Mouse (Mus musculus) kidney, embryonic 16.5 days (tissue): Measurements from ENCODE around the gene Zfp991. TPM values are rescaled to one million over a fixed set of nuclear protein-coding genes. Genes with fewer than 3 reads are reported as not detected.
"Not testable (repeated sequence)": the region's sequence is repeated elsewhere in the genome, so short reads cannot be mapped to it uniquely, and the experiment has no call there.

ENCODE experiments used
- ATAC-seq: fragments of 200-750 bp; cut with Nextera tagmentation; 2 replicates; pipeline ENCODE4 v1.8.0; 2017; ENCODE audit warnings: moderate TSS enrichment; ENCODE audit not compliant: low FRiP score, low TSS enrichment
- H3K27ac ChIP-seq: fragments of 300-500 bp; sonication (generic); 2 replicates; pipeline ENCODE4 v1.5.1; 2014; ENCODE audit warnings: low read length
- H3K27me3 ChIP-seq: fragments of 300-500 bp; sonication (generic); 2 replicates; pipeline ENCODE4 v1.6.1; 2014; ENCODE audit warnings: low read length, control low read depth, mixed read lengths; ENCODE audit not compliant: insufficient read depth
- H3K36me3 ChIP-seq: fragments of 300-500 bp; sonication (generic); 2 replicates; pipeline ENCODE4 v1.6.1; 2014; ENCODE audit warnings: low read length, control low read depth, mixed read lengths; ENCODE audit not compliant: insufficient read depth
- H3K4me1 ChIP-seq: fragments of 300-500 bp; sonication (generic); 2 replicates; pipeline ENCODE4 v1.6.1; 2014; ENCODE audit warnings: low read length, control low read depth, mixed read lengths; ENCODE audit not compliant: insufficient read depth
- H3K4me2 ChIP-seq: fragments of 300-500 bp; sonication (generic); replicated peaks from 2 replicates; pipeline ENCODE4 v1.6.1; 2014; ENCODE audit warnings: low read depth, low read length
- H3K4me3 ChIP-seq: fragments of 300-500 bp; sonication (generic); 2 replicates; pipeline ENCODE4 v1.5.1; 2014; ENCODE audit warnings: mild to moderate bottlenecking, low read length
- H3K9ac ChIP-seq: fragments of 300-500 bp; sonication (generic); replicated peaks from 2 replicates; pipeline ENCODE4 v1.6.1; 2014; ENCODE audit warnings: low read length
- H3K9me3 ChIP-seq: fragments of 300-500 bp; sonication (generic); 2 replicates; pipeline ENCODE4 v1.6.1; 2016; ENCODE audit warnings: low read length, control low read depth
- WGBS: fragments of 180-500 bp; shearing (Covaris S2); extraction: QIAGEN DNeasy Blood & Tissue Kit; methylation state at CpG from one replicate; pipeline ENCODE4 v1.1.7; 2014; 5-methylcytosine and 5-hydroxymethylcytosine counted together
- polyA plus RNA-seq: library from polyadenylated mRNA; unstranded; fragments of >200 nt; fragmentation: Nextera tagmentation; extraction: Ambion mirVana; gene quantifications from 2 replicates; pipeline ENCODE4 v1.2.1, GENCODE M21; 2015

The Zfp991 gene
- polyA plus RNA-seq, 1 experiment from 2014 or later: 6.2 TPM

DNA sequence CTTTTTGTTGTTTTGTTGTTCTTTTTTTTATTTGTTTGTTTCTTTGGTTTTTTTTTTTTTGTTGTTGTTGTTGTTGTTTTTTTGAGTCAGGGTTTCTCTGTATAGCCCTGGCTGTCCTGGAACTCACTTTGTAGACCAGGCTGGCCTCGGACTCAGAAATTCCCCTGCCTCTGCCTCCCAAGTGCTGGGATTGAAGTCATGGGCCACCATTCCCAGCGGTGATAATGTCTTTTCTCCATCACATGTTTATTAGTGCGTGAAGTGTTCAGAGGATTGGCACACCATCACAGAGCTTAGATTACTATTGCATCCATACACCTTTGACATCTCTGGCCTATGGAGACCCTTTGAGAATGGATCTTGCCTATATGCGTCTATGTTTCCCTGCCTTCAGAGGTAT is 6.0 kb upstream of the Zfp991 start:
- H3K36me3 ChIP-seq, ATAC-seq: not testable (repeated sequence)
- 86% methylated on average over 4 of the region's 4 CpGs for WGBS

DNA sequence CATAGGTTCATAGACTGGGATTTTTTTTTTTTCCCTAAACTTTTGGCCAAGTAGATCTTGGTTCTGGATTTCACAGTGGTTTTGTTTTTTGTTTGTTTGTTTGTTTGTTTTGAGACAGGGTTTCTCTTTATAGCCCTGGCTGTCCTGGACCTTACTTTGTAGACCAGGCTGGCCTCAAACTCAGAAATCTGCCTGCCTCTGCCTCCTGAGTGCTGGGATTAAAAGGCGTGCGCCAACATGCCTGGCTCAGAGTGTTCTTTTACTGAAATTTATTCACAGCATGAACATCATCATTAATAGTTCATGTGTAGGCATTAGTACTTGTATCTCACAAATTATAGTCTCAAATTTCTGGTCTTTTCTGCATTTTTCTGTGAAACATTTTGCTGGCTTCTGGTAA is 5.4 kb upstream of the Zfp991 start:
- not testable (repeated sequence) for H3K4me3 ChIP-seq, ATAC-seq
- 77% methylated on average over 2 of the region's 2 CpGs for WGBS

More for the DNA sequence above, 6.0 kb upstream of the Zfp991 start:
- H3K4me2 ChIP-seq, H3K9ac ChIP-seq, H3K4me1 ChIP-seq, H3K27me3 ChIP-seq, H3K27ac ChIP-seq, H3K4me3 ChIP-seq: not testable (repeated sequence)
- peaks cover 18% of the 10 kb centered on the region for H3K9me3 ChIP-seq

DNA sequence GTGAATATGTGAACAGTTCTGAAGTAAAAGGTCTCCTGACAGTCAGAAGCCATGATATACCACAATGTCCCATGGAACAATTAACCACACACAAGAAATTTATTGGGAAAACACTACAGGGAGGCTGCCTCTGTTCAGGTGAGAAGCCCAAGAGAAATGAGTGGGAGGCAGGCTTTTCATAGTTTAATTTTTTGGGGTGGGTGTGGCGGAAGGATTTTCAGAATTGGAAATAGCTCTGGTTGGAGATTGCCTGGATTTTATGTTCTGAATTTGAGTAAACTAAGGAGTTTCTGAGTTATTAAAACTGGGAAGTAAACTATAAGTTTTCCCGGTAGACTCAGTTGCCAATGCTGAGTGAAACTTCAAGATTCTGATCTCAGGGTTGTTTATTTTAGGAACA is 4.7 kb upstream of the Zfp991 start:
- peaks cover 16% of the 10 kb centered on the region for H3K9me3 ChIP-seq
- not testable (repeated sequence) for H3K4me1 ChIP-seq, H3K27me3 ChIP-seq, H3K27ac ChIP-seq, H3K4me3 ChIP-seq, ATAC-seq, H3K9ac ChIP-seq, H3K4me2 ChIP-seq, H3K36me3 ChIP-seq
- 83% methylated on average over 2 of the region's 2 CpGs for WGBS

More for the DNA sequence above, 5.4 kb upstream of the Zfp991 start:
- not testable (repeated sequence) for H3K36me3 ChIP-seq, H3K27ac ChIP-seq, H3K27me3 ChIP-seq, H3K4me2 ChIP-seq, H3K9ac ChIP-seq, H3K4me1 ChIP-seq
- peaks cover 18% of the 10 kb centered on the region for H3K9me3 ChIP-seq

DNA sequence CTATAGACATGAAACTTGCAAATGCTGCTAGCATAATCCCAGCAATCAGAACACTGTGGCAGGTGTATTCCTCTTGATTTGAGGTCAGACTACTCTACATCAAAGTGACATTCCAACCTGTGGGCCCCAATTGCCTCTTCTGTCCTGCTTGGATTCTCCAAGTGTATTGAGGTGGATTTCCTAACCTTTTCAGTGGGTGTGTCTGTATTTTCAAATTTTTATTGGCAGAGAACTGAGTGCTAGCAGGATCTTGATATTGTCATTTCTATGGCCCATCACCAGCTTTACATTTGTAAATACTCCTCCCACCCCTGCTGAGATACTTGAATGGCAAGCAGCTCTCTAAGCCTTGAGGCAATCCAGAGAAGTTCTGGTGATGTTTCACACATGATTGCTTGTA is 3.7 kb upstream of the Zfp991 start:
- H3K27ac ChIP-seq, H3K4me2 ChIP-seq, H3K27me3 ChIP-seq, H3K4me1 ChIP-seq, H3K9ac ChIP-seq, H3K4me3 ChIP-seq, H3K36me3 ChIP-seq, ATAC-seq: not testable (repeated sequence)
- peaks cover 12% of the 10 kb centered on the region; the same call in 1 of the 2 replicates for H3K9me3 ChIP-seq

DNA sequence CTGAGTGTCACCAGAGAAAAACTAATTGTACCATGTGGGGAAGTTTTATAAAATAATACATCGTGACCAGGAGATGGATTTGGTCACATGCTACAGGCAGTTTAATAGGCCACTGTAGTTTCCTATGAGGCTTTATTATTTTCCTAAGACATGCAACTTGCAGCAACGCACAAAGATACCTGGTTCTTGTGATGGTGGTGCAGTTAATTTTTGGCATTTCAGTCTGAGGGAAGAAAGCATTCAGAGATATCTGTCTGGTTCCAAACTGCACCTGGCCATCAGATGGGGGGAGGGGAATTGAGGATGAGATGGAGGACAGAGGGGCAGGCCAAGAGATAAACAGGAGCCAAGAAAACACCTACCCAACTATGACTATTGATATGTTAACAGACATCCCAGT is 1.8 kb downstream of the Zfp991 start:
- WGBS: 51% methylated on average over 2 of the region's 2 CpGs
- ATAC-seq: not testable (repeated sequence)

DNA sequence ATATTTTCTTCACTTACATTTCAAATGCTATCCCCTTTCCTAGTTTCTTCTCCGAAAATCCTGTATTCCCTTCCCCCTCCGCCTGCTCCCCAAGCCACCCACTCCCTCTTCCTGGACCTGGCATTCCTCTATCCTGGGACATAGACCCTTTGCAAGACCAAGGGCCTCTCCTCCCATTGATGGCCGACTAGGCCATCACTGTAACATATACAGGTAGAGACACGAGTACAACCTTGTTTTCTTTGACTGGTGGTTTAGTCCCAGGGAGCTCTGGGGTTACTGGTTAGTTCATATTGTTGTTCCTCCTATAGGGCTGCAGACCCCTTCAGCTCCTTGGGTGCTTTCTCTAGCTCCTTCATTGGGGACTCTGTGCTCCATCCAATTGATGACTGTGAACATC is 9.9 kb downstream of the Zfp991 start:
- H3K9ac ChIP-seq, H3K36me3 ChIP-seq, ATAC-seq, H3K27me3 ChIP-seq, H3K4me3 ChIP-seq, H3K9me3 ChIP-seq, H3K4me1 ChIP-seq, H3K27ac ChIP-seq, H3K4me2 ChIP-seq: not testable (repeated sequence)
- WGBS: 80% methylated on average over 4 of the region's 4 CpGs

More for the DNA sequence above, 1.8 kb downstream of the Zfp991 start:
- not testable (repeated sequence) for H3K9me3 ChIP-seq, H3K4me3 ChIP-seq, H3K27me3 ChIP-seq, H3K4me2 ChIP-seq, H3K9ac ChIP-seq, H3K27ac ChIP-seq, H3K36me3 ChIP-seq, H3K4me1 ChIP-seq

DNA sequence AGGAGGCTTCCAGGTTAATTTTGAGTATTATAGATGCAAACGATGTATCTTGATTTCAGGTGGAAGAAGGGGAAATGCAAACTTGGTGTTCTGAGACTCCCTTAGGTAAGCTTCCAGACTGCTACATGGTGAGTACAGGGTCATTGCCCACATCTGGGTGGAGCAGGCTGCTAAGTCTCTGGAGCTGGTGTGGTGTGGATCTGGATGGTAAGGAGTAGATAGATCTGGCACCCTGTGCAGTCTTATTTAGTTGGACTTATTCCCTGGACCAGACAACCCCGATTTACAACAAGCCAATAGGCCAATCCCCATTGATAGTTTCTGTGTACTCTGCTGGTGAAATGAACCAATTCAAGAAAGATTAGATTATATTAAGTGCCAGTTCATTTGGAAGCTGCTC is 33.4 kb downstream of the Zfp991 start:
- WGBS: 91% methylated on average over 2 of the region's 2 CpGs
- H3K4me1 ChIP-seq, H3K9me3 ChIP-seq, ATAC-seq, H3K4me2 ChIP-seq, H3K9ac ChIP-seq, H3K27me3 ChIP-seq, H3K27ac ChIP-seq, H3K4me3 ChIP-seq, H3K36me3 ChIP-seq: not testable (repeated sequence)

DNA sequence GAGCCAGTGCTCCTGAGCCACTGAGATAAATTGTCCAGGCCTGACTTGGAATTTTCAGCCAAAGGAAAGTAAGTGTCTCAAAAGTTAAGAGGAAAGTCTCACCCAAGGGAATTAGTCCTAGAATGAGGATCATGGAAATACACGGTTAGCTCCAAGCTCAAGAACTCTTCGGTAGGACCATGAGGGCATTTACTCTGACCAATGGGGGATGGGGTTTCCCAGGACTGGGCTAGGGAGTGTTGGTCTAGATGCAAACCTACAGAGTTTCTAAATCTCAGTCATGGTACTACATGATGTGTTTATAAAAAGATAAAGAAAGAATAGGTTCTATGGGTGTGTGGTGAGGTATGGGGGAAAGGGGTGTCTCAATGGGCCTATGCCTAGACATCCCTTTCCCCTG is 38.7 kb downstream of the Zfp991 start:
- H3K4me1 ChIP-seq, H3K27ac ChIP-seq, H3K4me3 ChIP-seq, H3K9me3 ChIP-seq, H3K9ac ChIP-seq, H3K36me3 ChIP-seq, H3K27me3 ChIP-seq, H3K4me2 ChIP-seq: not testable (repeated sequence)
- ATAC-seq: 0 out of 2 replicates have a peak, but pooled peaks have one; percentile 22
- 89% methylated on average over 2 of the region's 2 CpGs for whole genome bisulfite sequencing

DNA sequence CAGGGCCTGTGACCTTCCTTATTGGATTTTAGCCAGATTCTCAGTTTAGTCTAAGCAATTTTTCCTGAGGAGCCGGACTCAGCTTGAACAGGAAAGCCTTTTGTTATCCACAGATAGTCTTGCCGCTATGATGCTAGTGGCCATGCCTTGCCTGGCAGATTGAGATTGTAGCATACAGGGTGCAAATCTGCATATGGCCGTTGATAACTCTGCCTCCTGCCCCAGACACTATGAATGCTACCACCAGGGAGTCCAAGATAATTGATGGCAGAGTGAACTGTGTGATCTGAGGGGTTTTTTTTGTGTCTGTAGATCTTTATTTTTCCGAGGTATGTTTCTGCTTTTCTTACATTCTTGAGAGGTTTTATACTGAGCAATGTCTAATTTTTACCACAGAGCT is 39.7 kb downstream of the Zfp991 start:
- not testable (repeated sequence) for H3K9ac ChIP-seq, ATAC-seq, H3K4me3 ChIP-seq, H3K36me3 ChIP-seq, H3K27me3 ChIP-seq, H3K4me1 ChIP-seq, H3K4me2 ChIP-seq, H3K27ac ChIP-seq, H3K9me3 ChIP-seq
- no CpG with 5 or more reads among the region's 4 CpGs for WGBS

DNA sequence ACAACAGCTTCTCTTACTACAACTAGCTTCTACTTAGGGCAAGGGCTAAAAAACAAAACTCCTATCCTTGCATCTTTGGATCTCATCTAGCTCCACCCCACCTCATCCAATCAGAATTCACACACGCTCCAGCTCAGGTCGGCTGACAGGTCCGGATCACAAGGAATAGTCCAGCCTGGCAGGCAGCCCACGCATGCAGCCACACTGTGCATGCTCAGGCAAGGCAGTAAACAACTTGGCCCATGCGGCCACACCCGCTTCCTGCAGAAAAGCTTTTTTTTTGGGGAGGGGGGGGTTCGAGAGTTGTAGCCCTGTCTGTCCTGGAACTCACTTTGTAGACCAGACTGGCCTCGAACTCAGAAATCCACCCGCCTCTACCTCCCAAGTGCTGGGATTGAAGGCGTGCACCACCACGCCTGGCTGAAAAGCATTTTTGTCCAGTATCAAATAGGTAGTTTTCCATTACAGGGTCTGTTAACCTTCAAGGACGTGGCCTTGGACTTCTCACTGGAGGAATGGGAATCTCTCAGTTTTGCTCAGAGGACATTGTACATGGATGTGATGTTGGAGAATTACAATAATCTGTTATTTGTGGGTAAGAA is 44.5 kb downstream of the Zfp991 start:
- not testable (repeated sequence) for H3K9me3 ChIP-seq, H3K4me2 ChIP-seq, H3K27me3 ChIP-seq, H3K4me1 ChIP-seq, H3K36me3 ChIP-seq, H3K4me3 ChIP-seq, H3K27ac ChIP-seq, H3K9ac ChIP-seq
- ATAC-seq: peak; percentile 59
- WGBS: 88% methylated on average over 7 of the region's 12 CpGs
